Mouse (Mus musculus) hindbrain, embryonic 16.5 days (tissue): ENCODE data around the gene Gm10974. TPM values are rescaled to one million over a fixed set of nuclear protein-coding genes. Genes with fewer than 3 reads are reported as not detected.

Experiments used
- ATAC-seq: fragments of 200-750 bp; cut with Nextera tagmentation; 2 replicates; pipeline ENCODE4 v1.8.0; 2017; ENCODE audit warnings: moderate TSS enrichment, moderate library complexity
- H3K27ac ChIP-seq: fragments of 300-500 bp; sonication (generic); 2 replicates; pipeline ENCODE4 v1.5.1; 2014; ENCODE audit warnings: low read depth, mild to moderate bottlenecking, control low read depth, low read length, moderate library complexity
- H3K27me3 ChIP-seq: fragments of 300-500 bp; sonication (generic); replicated peaks from 2 replicates; pipeline ENCODE4 v1.6.1; 2014; ENCODE audit warnings: low read length; ENCODE audit not compliant: control insufficient read depth, insufficient read depth
- H3K36me3 ChIP-seq: fragments of 300-500 bp; sonication (generic); 2 replicates; pipeline ENCODE4 v1.6.1; 2014; ENCODE audit warnings: mild to moderate bottlenecking, low read length, moderate library complexity, mixed read lengths; ENCODE audit not compliant: control insufficient read depth, insufficient read depth
- H3K4me1 ChIP-seq: fragments of 300-500 bp; sonication (generic); 2 replicates; pipeline ENCODE4 v1.6.1; 2014; ENCODE audit warnings: low read depth, low read length; ENCODE audit not compliant: control insufficient read depth, insufficient read depth
- H3K4me2 ChIP-seq: fragments of 300-500 bp; sonication (generic); 2 replicates; pipeline ENCODE4 v1.6.1; 2014; ENCODE audit warnings: mild to moderate bottlenecking, low read length, control low read depth, moderate library complexity
- H3K4me3 ChIP-seq: fragments of 300-500 bp; sonication (generic); 2 replicates; pipeline ENCODE4 v1.5.1; 2014; ENCODE audit warnings: mild to moderate bottlenecking, low read length, control low read depth, moderate library complexity
- H3K9ac ChIP-seq: fragments of 300-500 bp; sonication (generic); 2 replicates; pipeline ENCODE4 v1.6.1; 2014; ENCODE audit warnings: low read depth, mild to moderate bottlenecking, control low read depth, low read length, moderate library complexity
- H3K9me3 ChIP-seq: fragments of 300-500 bp; sonication (generic); 2 replicates; pipeline ENCODE4 v1.6.1; 2014; ENCODE audit warnings: mild to moderate bottlenecking, low read length, moderate library complexity; ENCODE audit not compliant: control insufficient read depth
- WGBS: fragments of 180-500 bp; shearing (Covaris S2); extraction: QIAGEN DNeasy Blood & Tissue Kit; methylation state at CpG from one replicate; pipeline ENCODE4 v1.1.7; 2014; 5-methylcytosine and 5-hydroxymethylcytosine counted together
- polyA plus RNA-seq: library from polyadenylated mRNA; unstranded; fragments of >200 nt; fragmentation: Nextera tagmentation; extraction: Ambion mirVana; gene quantifications from 2 replicates; pipeline ENCODE4 v1.2.1, GENCODE M21; 2015

Gm10974 gene
- polyA plus RNA-seq, 1 experiment from 2014 or later: not detected

DNA sequence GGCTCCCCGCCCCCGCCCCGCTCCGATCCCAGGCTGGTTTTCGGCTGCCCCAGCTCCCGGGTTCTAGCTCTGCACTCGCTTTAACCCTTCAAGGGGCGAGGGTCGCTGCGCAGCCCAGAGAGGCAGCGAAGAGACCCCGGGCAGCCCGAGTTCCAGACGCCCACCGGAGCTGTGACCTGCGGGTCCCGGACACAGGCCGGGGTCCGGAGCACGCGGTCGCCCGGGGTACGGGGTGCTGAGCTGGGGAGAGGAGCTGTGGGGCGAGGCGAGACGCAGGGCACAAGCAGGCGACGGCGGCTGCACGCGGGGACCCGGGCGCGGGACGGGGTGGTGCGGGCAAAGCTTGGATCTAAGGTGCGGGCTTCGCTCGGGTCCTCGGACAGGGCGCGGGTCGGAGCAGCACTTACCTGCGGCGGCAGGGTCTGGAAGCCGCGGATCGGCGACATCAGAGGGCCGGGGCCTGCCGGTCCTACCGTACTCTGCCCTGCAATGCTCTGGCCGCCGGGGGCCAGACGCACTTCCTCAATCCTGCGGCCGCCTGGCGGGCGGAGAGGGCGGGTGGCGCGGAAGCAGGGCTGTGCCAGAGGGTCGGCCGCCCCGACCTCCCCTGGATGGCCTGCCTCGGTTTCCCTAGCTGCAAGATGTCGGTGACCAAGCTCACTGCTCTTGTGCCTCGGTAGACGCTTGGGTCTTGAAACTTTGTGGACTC lies 22.3 kb downstream of the Gm10974 start, which contains the start of gene Lrrk1:
Gene Lrrk1 (minus strand): TSS at position 538 of the 709 bp plus-strand sequence.
- no peaks in the 10 kb centered on the region for H3K9me3 ChIP-seq
- H3K27me3 ChIP-seq: no peaks in the 10 kb centered on the region
- H3K4me3 ChIP-seq: peak within 1 kb of the TSS; percentile 52
- peaks cover 11% of the 10 kb centered on the region for H3K4me1 ChIP-seq
- ATAC-seq: peak; percentile 62
- H3K9ac ChIP-seq: peak within 1 kb of the TSS; percentile 67
- no peak within 1 kb of the TSS; the same call in 1 of the 2 replicates for H3K27ac ChIP-seq
- no peaks in the 10 kb centered on the region for H3K36me3 ChIP-seq
- WGBS: under 1% methylated on average over 66 of the region's 70 CpGs
- peak within 1 kb of the TSS; percentile 96 for H3K4me2 ChIP-seq

DNA sequence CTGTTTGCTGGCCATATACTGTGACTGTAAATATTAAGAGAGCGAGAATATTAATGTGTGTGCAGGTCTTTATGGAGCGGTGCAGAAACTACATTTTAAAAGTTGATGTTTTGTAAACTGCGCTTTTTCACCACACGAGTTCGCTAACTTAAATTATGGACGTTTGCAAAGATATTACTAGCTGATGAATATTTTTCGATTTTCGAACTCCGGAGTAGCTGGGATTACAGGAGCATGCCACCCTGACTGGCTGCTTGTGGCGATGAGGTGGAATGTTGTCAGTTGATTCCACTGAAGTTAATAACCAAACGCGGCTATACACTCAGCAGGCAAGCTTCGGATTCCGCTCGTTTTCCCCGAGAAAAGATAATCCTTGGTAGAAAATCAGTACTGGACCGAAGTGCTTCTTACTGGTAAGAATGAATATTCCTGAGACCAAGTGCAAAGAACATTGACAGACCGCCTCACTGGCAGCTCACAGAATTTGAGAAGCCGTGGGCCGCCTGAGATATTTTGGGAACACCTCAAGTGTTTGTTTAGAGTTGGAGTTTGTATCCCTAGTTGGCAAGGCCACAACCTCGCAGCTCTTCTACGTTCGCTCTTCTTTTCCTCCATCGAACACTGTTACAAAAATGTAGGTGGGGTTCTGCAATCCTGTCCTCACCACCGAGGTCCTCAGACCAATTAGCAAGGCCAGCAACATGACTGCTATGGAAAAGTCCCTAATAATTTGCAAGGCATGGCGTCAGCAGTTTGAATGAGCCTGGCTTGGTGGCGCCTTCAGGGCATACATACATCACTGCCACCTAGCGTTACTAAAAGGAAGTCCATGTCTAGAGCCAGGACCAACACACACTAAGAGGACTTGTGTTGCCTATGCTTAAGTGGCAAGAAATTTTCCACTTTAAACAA lies 23.2 kb downstream of the Gm10974 start:
- 14% methylated on average over 28 of the region's 28 CpGs for WGBS
- Histone ChIP-seq H3K27ac (no peak overlapping the region), H3K4me2 (peak overlapping the region; percentile 96), H3K4me1 (peaks cover 11% of the 10 kb centered on the region), H3K27me3 (no peaks in the 10 kb centered on the region), H3K4me3 (peak overlapping the region; percentile 52), H3K9ac (no peak overlapping the region), H3K36me3 (no peaks in the 10 kb centered on the region), H3K9me3 (no peaks in the 10 kb centered on the region)
- peak; percentile 83 for ATAC-seq

DNA sequence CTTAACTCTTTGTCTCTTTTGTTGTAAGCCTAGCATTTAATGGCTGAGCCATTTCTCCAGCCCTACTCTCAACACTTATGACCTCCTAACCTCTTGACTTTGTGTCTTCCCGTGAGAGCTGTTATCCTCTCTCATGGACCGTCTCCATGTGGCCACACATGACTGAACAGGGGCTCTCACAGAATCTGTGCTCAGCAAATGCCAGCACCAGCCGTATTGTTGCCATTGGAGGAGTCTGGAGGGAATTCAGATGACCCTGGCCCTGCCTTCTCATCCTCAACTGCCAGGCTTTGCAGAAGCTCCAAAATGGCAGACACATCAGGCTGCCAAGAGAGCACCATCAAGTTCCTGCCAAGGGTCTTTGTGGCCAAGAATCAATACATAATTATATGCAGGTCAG lies 31.6 kb downstream of the Gm10974 start:
- Histone ChIP-seq H3K36me3 (no peaks in the 10 kb centered on the region), H3K27ac (no peak overlapping the region), H3K27me3 (no peaks in the 10 kb centered on the region), H3K9me3 (no peaks in the 10 kb centered on the region), H3K4me1 (no peaks in the 10 kb centered on the region), H3K9ac (no peak overlapping the region), H3K4me2 (no peak overlapping the region), H3K4me3 (no peak overlapping the region)
- 27% methylated on average over 3 of the region's 3 CpGs for WGBS
- no peak for ATAC-seq

DNA sequence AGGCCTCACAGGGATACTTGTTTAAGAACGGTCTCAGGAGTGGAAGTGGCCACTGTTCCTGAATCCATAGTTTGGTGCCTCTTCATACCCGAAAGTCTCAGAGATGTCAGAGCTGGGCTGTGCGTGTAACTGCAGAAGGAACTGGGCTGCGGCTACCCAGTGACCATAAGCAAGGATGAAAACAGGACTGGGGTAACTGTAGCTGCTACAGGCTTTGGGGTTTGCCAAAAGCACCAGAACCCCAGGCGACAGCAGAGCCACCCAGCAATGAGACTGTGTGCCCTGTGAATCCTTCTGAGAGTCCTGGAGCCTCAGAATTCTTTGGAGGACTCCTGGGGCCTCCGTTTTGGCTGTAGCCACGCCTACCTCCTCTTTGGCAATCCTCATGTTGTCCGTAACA lies 35.9 kb downstream of the Gm10974 start:
- no peaks in the 10 kb centered on the region for H3K9me3 ChIP-seq
- no peak overlapping the region for H3K4me2 ChIP-seq
- 64% methylated on average over 8 of the region's 8 CpGs for WGBS
- H3K4me3 ChIP-seq: no peak overlapping the region
- no peaks in the 10 kb centered on the region for H3K36me3 ChIP-seq
- H3K27me3 ChIP-seq: no peaks in the 10 kb centered on the region
- ATAC-seq: no peak
- H3K27ac ChIP-seq: no peak overlapping the region
- H3K4me1 ChIP-seq: no peaks in the 10 kb centered on the region
- H3K9ac ChIP-seq: no peak overlapping the region

DNA sequence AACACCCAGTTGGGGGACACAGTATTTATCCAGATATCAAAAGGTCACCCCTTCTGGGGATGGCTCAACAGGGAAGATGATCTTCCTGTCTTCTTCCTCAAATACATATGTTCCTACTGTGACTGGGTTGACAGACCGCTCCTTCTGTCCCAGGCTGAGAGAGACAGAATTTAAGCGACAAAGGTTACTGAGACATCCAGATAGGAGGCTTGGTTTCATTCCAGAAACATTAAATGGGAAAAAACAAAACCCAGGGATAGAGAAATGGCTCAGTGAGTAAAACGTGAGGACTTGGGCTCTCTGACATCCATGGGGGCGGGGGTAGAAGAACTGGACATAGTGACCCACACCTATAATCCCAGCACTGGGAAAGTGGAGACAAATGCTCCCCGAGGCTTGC lies 37.2 kb downstream of the Gm10974 start:
- no peak for ATAC-seq
- H3K27ac ChIP-seq: no peak overlapping the region
- WGBS: 87% methylated on average over 5 of the region's 5 CpGs

DNA sequence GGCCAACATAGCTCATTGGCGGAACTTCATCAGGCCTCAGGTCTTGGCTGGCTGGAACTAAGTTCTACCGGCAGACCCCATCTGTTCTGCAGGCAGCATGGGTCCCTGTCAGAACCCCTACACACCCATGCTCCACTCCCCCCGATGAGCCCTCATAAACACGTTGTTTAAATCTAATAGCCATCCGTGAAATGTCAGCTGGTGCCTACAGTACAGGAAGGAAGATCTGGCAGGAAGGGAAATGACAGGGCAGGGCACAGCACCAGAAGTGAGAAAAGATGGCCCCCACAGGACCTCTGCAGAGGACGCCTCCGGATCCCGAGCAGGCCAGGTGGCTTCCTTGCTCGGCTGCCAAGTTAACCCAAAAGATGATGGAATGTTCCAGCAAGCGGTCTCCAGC lies 38.4 kb downstream of the Gm10974 start:
- Histone ChIP-seq H3K27ac (no peak overlapping the region), H3K27me3 (no peaks in the 10 kb centered on the region), H3K4me3 (no peak overlapping the region), H3K4me1 (no peaks in the 10 kb centered on the region), H3K9me3 (no peaks in the 10 kb centered on the region), H3K36me3 (no peaks in the 10 kb centered on the region), H3K4me2 (no peak overlapping the region), H3K9ac (no peak overlapping the region)
- ATAC-seq: peak; percentile 54
- 44% methylated on average over 10 of the region's 10 CpGs for WGBS

More for the DNA sequence above, 37.2 kb downstream of the Gm10974 start:
- H3K4me2 ChIP-seq: no peak overlapping the region
- no peak overlapping the region for H3K4me3 ChIP-seq
- H3K9me3 ChIP-seq: no peaks in the 10 kb centered on the region
- no peak overlapping the region for H3K9ac ChIP-seq
- no peaks in the 10 kb centered on the region for H3K27me3 ChIP-seq
- no peaks in the 10 kb centered on the region for H3K4me1 ChIP-seq
- H3K36me3 ChIP-seq: no peaks in the 10 kb centered on the region

DNA sequence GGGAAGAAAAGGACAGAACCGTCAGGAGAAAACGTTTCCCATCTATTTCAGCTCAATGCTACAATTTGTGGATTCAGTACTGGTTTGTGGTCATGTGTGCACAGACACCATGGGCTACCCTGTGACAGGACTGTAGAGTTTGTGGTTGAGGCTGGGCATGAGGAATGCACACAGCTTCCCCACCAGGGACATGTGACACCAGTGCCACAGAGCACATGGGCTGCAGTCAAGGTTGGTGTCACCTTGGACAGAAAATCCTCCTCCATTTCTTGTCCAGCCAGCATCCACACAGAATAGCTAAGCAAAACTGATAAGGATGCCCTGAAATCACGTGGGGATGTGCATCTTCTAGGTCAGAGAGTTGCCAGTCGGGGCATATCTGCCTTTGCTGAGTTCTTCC lies 39.1 kb downstream of the Gm10974 start:
- Histone ChIP-seq H3K36me3 (no peaks in the 10 kb centered on the region), H3K9me3 (no peaks in the 10 kb centered on the region), H3K27ac (no peak overlapping the region), H3K9ac (no peak overlapping the region), H3K4me1 (no peaks in the 10 kb centered on the region), H3K27me3 (no peaks in the 10 kb centered on the region), H3K4me3 (no peak overlapping the region), H3K4me2 (no peak overlapping the region)
- 79% methylated on average over 4 of the region's 4 CpGs for WGBS
- no peak for ATAC-seq

DNA sequence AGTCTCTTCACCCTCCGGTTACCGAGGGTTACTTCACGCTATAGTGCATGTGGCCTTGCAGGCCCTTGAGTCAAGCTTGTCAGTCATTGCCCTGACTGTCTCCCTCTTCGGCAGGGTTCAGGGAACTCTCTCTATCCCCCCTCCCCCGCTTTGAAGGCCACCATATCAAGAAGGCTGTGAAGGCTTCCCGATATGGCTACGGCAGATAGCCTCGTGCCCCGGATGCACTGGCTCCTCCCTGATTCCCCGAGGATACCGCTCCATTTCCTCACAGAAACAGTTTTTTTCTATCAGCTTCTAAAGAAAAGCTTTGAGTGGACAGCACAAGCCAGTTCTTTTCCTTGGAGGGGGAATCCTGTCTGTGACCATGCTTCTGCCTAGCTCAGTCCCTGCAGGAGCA lies 39.8 kb downstream of the Gm10974 start:
- H3K4me3 ChIP-seq: no peak overlapping the region
- H3K27me3 ChIP-seq: no peaks in the 10 kb centered on the region
- no peaks in the 10 kb centered on the region for H3K4me1 ChIP-seq
- H3K4me2 ChIP-seq: no peak overlapping the region
- ATAC-seq: no peak
- no peaks in the 10 kb centered on the region for H3K9me3 ChIP-seq
- no peaks in the 10 kb centered on the region for H3K36me3 ChIP-seq
- WGBS: 65% methylated on average over 11 of the region's 11 CpGs
- no peak overlapping the region for H3K9ac ChIP-seq
- H3K27ac ChIP-seq: no peak overlapping the region
